Mouse (Mus musculus): ENCODE measurements at regions not wholly inside any gene's neighbourhood (a gene's known extent, or its start where the extent isn't known, plus 50 kb on each side); places are given as distances from the start of the nearest gene placed in this dataset.

DNA sequence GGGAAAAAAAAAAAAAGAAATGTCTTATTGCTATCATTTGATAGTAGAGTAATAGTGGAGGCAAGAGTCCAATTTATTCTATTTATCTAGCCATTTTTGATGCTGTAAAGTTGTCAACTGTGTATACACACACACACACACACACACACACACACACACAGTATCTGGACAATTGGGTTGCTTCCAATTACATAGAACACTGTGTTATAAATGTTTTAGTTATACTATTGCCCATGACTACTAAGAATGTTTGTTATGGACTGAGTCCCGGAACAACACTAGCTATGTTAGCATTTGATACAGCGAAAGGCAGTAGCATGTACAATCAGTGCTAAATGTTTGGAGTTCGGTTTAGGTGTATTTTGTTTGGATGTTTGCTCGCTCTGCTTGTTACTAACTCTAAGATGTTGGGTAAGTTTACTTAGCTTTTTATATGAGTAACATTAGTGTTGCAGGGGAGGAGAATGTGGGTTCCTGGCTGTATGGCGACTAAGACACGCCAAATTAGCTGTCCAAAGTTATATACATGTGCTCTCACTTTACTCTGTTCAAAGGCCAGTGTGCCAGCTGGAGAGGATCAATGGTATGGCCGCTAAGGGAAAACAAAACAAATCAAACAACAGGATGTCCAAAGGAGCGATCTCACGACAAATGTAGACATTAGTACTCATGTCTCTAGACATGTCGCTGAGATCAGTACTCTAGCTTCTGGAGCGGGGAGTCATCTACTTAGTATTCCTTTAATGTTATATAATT, 147.6 kb downstream of the Cysltr2 start:
- TF ChIP-seq CTCF (conservative IDR thresholded peaks at IDR 0.05; ENCODE audit: low read length) (no peak), NANOG (IDR thresholded peaks at IDR 0.05; ENCODE audit: borderline replicate concordance, low read length) (no peak), POU5F1 (IDR thresholded peaks at IDR 0.05; ENCODE audit: borderline replicate concordance, low read length) (no peak)

Measured in E14TG2a.4 (cell line).